Mouse (Mus musculus) ovary, adult 18-20 months (tissue): ENCODE data around the gene Pigc.
A peak's percentile ranks its signal among the peaks of the same experiment; 100 is the strongest.

Source experiments
- DNase-seq: peaks from one replicate; pipeline ENCODE4 v3.0.0; 2022; ENCODE audit warnings: low spot score, mixed read lengths

The Pigc gene

GRCm38 (mm10) chr1:161968589-161969407 is at the start of gene Pigc:
Gene Pigc, plus strand, starts transcription at chr1:161969186.
- peak; percentile 87 for DNase-seq

- no peak for DNase-seq
These were observed 49.4 kb upstream of the Pigc start for GRCm38 (mm10) chr1:161919594-161919993.

- no peak for DNase-seq
These were observed 48.2 kb upstream of the Pigc start for GRCm38 (mm10) chr1:161920475-161921454.

- no peak for DNase-seq
These were observed 47.1 kb upstream of the Pigc start for GRCm38 (mm10) chr1:161921928-161922327.

- no peak for DNase-seq
These were observed 44.7 kb upstream of the Pigc start for GRCm38 (mm10) chr1:161924321-161924720.

- no peak for DNase-seq
These were observed 43.6 kb upstream of the Pigc start for GRCm38 (mm10) chr1:161925281-161925805.

GRCm38 (mm10) chr1:161927976-161928375 is 41.0 kb upstream of the Pigc start:
- DNase-seq: no peak

- no peak for DNase-seq
These were observed 37.7 kb upstream of the Pigc start for GRCm38 (mm10) chr1:161931313-161931712.

- DNase-seq: no peak
These were observed 37.2 kb upstream of the Pigc start for GRCm38 (mm10) chr1:161931817-161932216.

- DNase-seq: no peak
These were observed 36.7 kb upstream of the Pigc start for GRCm38 (mm10) chr1:161932286-161932685.

GRCm38 (mm10) chr1:161942082-161942481 is 26.9 kb upstream of the Pigc start:
- no peak for DNase-seq

- no peak for DNase-seq
These were observed 17.8 kb upstream of the Pigc start for GRCm38 (mm10) chr1:161951009-161951779.

GRCm38 (mm10) chr1:161952599-161952998 is 16.4 kb upstream of the Pigc start:
- DNase-seq: no peak

GRCm38 (mm10) chr1:161955846-161956245 is 13.1 kb upstream of the Pigc start:
- no peak for DNase-seq

- DNase-seq: no peak
These were observed 10.7 kb upstream of the Pigc start for GRCm38 (mm10) chr1:161957964-161958950.

- no peak for DNase-seq
These were observed 6.3 kb upstream of the Pigc start for GRCm38 (mm10) chr1:161962465-161963377.

GRCm38 (mm10) chr1:161967936-161968335 is 1.1 kb upstream of the Pigc start:
- no peak for DNase-seq

GRCm38 (mm10) chr1:161970874-161971273 is 1.9 kb downstream of the Pigc start:
- DNase-seq: no peak

- DNase-seq: no peak
These were observed 3.2 kb downstream of the Pigc start for GRCm38 (mm10) chr1:161972233-161972632.
